Mouse (Mus musculus) cerebellum, adult (tissue): ENCODE measurements around the gene Rcan1.
A peak's percentile ranks its signal among the peaks of the same experiment; 100 is the strongest.

Experiments
- ATAC-seq: cut with Nextera tagmentation; 2 replicates; pipeline ENCODE4 v1.9.2; 2017; ENCODE audit warnings: mild to moderate bottlenecking, moderate library complexity, mixed read lengths; ENCODE audit not compliant: insufficient number of reproducible peaks, low FRiP score, low TSS enrichment

Gene Rcan1

GRCm38 (mm10) chr16:92475093-92475860 lies 4.6 kb upstream of the Rcan1 start:
- ATAC-seq = no peak

GRCm38 (mm10) chr16:92472898-92473297 lies 2.2 kb upstream of the Rcan1 start:
- ATAC-seq = no peak

GRCm38 (mm10) chr16:92468459-92468858 lies 2.2 kb downstream of the Rcan1 start:
- ATAC-seq = no peak

GRCm38 (mm10) chr16:92467041-92467440 lies 3.6 kb downstream of the Rcan1 start:
- ATAC-seq = no peak

- ATAC-seq = peak; percentile 98
Observed at GRCm38 (mm10) chr16:92465642-92466526, 4.8 kb downstream of the Rcan1 start.

GRCm38 (mm10) chr16:92465226-92465625 lies 5.4 kb downstream of the Rcan1 start:
- no peak for ATAC-seq

- no peak for ATAC-seq
Observed at GRCm38 (mm10) chr16:92464390-92464972, 6.2 kb downstream of the Rcan1 start.

GRCm38 (mm10) chr16:92461412-92461811 lies 9.3 kb downstream of the Rcan1 start:
- ATAC-seq = no peak

GRCm38 (mm10) chr16:92457594-92457993 lies 13.1 kb downstream of the Rcan1 start:
- peak; percentile 67 for ATAC-seq

GRCm38 (mm10) chr16:92455969-92456368 lies 14.7 kb downstream of the Rcan1 start:
- ATAC-seq = no peak

- ATAC-seq = no peak
Observed at GRCm38 (mm10) chr16:92455488-92455887, 15.2 kb downstream of the Rcan1 start.

- no peak for ATAC-seq
Observed at GRCm38 (mm10) chr16:92454495-92454894, 16.2 kb downstream of the Rcan1 start.

GRCm38 (mm10) chr16:92454002-92454401 lies 16.7 kb downstream of the Rcan1 start:
- ATAC-seq = no peak

GRCm38 (mm10) chr16:92452609-92453008 lies 18.1 kb downstream of the Rcan1 start:
- ATAC-seq = no peak

GRCm38 (mm10) chr16:92451516-92452072 lies 19.1 kb downstream of the Rcan1 start:
- ATAC-seq = no peak

- ATAC-seq = peak; percentile 39; the same call in 1 of the 2 replicates
Observed at GRCm38 (mm10) chr16:92450331-92450730, 20.3 kb downstream of the Rcan1 start.

- ATAC-seq = no peak
Observed at GRCm38 (mm10) chr16:92449080-92449479, 21.6 kb downstream of the Rcan1 start.

- ATAC-seq = no peak
Observed at GRCm38 (mm10) chr16:92445377-92445776, 25.3 kb downstream of the Rcan1 start.

GRCm38 (mm10) chr16:92443644-92444113 lies 27.0 kb downstream of the Rcan1 start:
- ATAC-seq = no peak

- ATAC-seq = no peak
Observed at GRCm38 (mm10) chr16:92442946-92443345, 27.7 kb downstream of the Rcan1 start.

- no peak for ATAC-seq
Observed at GRCm38 (mm10) chr16:92442150-92442549, 28.5 kb downstream of the Rcan1 start.
